Mouse (Mus musculus) cerebellum, adult 11-12 months (tissue): Measurements from ENCODE around the gene Gm11034.

ENCODE experiments used
- DNase-seq: peaks from one replicate; pipeline ENCODE4 v3.0.0; 2022

Gm11034 gene

DNA sequence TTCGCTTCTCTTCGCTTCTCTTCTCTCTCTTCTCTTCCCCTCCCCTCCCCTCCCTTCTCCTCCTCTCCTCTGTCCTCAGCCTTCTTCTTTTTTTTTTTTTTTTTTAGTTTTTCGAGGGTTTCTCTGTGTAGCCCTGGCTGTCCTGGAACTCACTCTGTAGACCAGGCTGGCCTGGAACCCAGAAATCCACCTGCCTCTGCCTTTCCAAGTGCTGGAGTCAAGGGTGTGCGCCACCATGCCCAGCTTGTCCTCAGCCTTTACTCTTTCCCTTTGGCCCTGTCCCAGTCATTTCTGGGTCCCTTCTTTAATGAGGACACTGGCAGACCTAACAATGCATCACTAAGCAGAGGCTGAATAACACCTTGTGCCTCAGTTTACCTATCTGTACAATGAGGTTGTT, at the start of gene Gm11034:
Gene Gm11034, minus strand, starts transcription at position 101 of the 400 bp plus-strand sequence.
- DNase-seq = no peak

DNA sequence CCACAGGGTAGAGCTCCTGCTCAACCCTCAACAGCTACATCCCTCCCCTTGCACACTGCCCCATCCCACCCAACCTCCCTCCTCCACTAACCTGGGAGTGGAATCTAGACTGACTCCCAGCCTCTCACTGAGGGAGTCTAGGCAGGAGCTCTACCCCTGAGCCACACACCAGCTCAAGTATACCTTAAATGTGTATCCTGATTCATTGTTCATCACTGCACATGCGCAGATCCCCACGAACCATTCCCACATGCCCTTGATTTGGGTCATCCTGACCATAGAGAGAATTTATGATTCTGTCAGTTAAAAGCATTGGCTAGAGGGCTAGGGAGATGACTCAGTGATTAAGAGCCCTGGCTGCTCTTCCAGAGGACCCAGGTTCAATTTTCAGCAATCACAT, 49.3 kb upstream of the Gm11034 start:
- no peak for DNase-seq

DNA sequence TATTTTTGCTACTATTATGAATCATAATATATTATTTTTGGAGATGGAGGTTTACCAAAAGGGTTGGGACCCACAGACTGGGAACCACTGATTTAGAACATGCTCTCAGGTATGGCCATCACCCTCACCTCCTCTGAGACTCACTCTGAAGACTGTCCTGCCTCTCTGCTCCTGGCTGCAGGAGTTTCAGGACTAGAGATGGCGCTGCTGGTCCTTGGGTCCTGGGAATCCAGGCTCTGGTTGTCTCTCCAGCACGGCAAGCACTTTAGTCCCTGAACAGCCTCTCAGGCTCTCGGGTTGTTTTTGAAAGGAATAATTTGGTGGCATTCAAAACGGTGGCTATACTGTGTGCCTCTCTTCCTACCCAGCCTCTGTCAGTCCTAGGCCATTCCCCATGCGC, 48.4 kb upstream of the Gm11034 start:
- no peak for DNase-seq

DNA sequence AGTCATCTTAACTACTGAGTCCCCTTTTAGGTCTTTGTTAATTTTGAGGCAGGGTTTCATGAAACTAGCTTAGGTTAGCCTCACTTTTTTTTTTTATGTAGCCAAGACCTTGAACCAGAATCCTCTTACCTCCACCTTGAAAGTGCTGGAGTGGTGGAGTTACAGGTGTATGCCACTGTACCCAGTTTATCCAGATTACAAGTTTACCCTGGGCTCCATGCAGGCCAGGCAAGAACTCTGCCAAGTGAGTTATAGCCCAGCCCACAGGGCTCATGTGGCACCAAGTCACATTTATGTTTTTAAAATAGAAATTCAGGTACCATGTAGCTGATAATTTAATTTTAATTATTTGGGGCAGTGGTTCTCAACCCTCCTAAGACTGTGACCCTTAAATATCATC, 48.0 kb upstream of the Gm11034 start:
- DNase-seq = no peak

DNA sequence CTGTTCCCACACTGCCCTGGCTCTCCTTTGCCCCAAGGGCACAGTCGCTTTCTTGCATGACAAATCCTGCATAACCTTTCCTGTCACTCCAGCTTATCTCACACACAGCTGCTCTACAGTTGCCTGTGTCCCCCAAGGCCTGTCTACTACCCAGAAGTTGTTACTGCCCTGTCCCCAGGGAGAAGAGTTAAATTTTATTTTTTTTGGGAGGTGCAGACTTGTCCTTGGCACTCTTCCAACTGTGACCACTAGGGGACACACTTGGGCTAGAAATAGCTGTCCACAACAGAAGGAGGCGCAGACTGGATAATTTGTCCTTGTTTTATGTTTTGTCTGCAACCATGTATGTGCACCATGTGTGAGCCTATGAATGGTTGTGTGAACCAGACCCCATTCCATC, 47.6 kb upstream of the Gm11034 start:
- DNase-seq = no peak

DNA sequence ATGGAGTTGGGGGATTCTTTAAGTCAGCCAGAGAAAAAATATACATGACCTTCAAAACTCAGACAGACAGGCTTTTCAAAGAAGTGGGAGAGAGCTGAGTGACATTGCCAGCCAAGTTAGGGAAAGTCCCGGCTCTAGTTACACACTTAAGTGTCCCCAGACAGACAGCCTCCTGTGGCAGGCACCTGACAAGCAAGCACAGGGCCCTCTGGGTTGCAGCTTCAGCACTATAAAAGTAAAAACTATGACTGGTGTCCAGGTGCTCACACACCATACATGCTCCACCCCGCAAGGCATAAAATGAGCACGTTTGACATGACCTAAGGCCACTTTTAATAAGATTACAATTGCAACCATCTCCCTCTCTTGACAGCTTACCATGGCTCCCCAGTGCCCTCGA, 47.1 kb upstream of the Gm11034 start:
- DNase-seq = no peak

- DNase-seq = no peak
Observed at GRCm38 (mm10) chr8:72259862-72260261, 46.4 kb upstream of the Gm11034 start.

- DNase-seq = no peak
Observed at GRCm38 (mm10) chr8:72257902-72258238, 44.4 kb upstream of the Gm11034 start.

- DNase-seq = no peak
Observed at GRCm38 (mm10) chr8:72257171-72257901, 43.9 kb upstream of the Gm11034 start.

GRCm38 (mm10) chr8:72244610-72245009, 31.2 kb upstream of the Gm11034 start:
- DNase-seq = no peak

- no peak for DNase-seq
Observed at GRCm38 (mm10) chr8:72242226-72242625, 28.8 kb upstream of the Gm11034 start.

DNA sequence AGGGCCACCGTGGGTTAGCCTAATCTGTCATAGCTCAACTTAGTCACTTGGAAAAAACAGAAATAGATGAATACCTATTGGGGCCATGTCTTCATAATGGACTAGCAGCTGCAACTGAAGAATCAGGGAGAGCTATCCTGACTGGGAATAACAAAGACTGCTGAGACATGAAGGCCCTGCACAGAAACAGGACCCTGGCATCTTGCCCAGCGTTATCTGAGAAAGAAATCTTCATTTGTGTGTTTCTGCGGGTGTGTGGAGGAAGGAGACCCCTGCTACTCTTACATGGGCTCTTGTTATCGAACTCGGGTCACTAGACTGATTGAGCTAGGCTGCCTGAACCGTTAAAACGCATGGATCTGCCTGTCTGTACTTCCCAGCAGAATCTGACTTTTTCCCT, 27.5 kb upstream of the Gm11034 start:
- peak; percentile 45 for DNase-seq

GRCm38 (mm10) chr8:72240403-72240763, 26.9 kb upstream of the Gm11034 start:
- no peak for DNase-seq

DNA sequence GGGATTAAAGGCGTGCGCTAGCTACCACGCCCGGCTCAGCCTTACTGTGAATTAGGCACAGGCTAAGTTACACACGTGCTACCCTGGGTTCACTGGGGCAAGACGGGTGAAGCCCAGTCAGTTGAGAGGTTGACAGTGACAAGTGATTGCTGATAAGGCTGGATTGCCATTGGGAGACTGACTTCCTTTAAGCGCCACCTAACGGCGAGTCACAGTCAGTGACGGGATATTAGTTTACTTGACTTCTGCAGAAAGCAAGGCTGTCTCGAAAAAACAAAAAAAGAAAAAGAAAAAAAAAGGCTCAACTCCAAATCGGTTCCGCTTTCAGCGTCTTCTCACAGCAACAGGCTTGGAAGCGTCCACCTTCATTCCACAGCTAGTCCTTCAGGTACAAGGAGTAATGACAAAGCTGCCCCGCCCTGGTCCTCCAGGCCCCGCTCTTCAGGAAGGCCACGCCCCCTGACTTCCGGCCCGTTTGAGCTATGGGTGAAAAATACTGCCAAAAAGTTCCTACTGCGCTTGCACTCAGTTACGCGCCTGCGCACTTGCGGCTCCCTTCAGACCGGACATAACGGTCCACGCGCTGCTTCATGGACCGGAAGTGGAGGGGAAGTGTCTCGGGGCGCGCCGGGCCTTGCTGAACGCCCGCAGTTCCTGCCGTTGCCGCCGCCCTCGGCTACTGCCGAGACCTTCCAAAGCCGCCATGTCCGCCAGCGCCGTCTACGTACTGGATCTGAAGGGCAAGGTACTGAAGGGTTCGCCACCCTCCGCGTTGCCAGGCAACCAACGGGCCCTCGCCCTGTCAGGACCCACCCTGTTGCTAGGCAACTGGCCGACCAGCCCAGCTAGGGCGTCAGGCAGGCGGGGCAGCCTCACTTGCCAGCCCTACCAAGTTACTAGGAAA, 26.3 kb upstream of the Gm11034 start, which contains the start of gene Ap1m1:
Gene Ap1m1, plus strand, starts transcription at position 520 of the 904 bp plus-strand sequence.
- DNase-seq = peak; percentile 99

DNA sequence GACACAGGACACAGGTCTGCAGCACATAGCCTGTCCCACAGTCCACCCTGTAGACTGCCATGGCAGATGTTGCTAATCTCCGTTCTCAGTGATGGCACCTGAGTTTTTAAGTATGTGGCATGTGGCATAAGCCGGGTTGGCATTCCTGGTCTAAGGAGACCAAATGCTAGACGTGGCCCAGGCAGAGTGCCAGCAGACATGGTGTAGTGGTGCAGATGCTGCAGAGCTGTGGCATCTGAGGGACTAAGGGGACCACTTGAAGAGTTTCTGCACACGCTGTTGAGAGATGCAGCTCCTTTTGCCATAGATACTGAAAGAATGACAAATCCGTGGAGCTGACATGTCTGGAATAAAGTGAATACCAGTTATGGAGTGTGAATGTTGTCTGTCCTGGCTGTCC, 9.2 kb upstream of the Gm11034 start:
- no peak for DNase-seq

DNA sequence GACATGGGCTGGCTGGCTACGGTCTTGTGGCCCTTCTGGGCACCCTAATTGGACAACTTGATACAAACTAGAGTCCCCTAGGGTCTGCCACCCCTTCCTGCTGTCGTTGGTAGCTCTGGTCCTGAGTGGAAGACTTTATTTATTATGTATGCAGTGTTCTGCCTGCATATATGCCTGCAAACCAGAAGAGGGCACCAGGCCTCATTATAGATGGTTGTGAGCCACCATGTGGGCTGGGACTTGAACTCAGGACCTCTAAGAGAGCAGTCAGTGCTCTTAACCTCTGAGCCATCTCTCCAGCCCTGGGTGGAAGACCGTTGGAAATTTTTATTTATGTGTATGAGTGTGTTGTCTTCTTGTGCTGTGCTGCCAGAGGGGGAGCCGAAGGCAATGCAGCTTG, 7.3 kb upstream of the Gm11034 start:
- DNase-seq = no peak

GRCm38 (mm10) chr8:72219541-72220363, 6.3 kb upstream of the Gm11034 start, which contains the start of gene Fam32a:
Gene Fam32a (plus strand): TSS chr8:72219730.
- DNase-seq = peak; percentile 90

DNA sequence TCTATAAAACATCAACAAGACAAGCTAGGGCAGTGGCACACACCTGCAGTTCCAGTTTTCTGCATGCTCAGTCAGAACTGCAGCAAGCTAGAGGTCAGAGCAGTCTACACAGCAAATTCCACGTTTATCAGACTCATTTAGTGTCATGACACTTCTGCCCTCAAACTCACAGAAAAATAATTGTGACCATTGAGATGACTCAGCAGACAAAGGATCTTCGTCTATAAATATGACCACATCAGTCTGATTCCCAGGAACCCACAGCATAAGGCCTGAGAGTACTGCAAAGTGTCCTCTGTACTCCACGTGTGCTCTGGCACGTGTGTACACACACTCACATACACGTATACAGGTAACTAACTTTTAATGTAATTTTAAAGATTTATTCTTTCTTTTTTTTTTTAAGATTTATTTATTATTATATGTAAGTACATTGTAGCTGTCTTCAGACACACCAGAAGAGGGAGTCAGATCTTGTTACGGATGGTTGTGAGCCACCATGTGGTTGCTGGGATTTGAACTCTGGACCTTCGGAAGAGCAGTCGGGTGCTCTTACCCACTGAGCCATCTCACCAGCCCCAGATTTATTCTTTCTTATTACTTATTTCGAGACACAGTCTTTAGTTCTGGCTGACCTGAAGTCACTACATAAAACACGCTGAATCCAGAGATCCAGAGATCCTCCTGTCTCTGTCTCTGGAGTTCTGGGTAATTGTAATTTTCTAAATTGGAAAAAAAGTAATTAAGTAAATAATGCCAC, 5.5 kb upstream of the Gm11034 start:
- no peak for DNase-seq

GRCm38 (mm10) chr8:72215871-72216270, 2.4 kb upstream of the Gm11034 start:
- no peak for DNase-seq

GRCm38 (mm10) chr8:72215060-72215459, 1.6 kb upstream of the Gm11034 start:
- no peak for DNase-seq

DNA sequence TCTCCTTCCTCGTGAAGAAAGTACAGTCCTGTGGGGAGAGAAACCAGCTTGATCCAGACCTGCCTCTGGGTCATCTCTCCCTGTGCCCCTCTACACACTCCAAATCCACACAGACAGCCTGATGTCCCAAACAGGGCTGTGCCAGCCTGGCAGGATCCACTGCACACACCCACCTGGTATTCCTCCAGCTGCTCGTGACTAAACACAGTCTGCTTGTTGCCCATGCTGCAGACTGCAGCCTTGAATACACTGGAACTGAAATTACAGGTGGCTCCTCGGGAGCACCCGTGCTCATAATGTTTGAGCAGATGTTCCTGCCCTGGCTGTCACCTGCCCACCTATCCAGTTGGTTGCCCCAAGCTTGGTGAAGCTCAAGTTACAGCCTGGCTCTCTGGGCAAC, 685 bp downstream of the Gm11034 start, which contains the start of gene Cib3:
Gene Cib3, minus strand, starts transcription at position 87 of the 400 bp plus-strand sequence.
- no peak for DNase-seq

GRCm38 (mm10) chr8:72211846-72212245, 1.6 kb downstream of the Gm11034 start:
- DNase-seq = no peak
